In genomic region chr3:135628000-135628705, GRCm38 (mm10) we compare ENCODE assay signal across 15 mouse cellular contexts.
DNase-seq lines count a peak whose midpoint lies in the region; ATAC-seq and TF ChIP-seq lines count a peak whose summit lies in the region.
"Had no signal": no experiment of that assay in that cellular context is flagged by ENCODE, and none has a peak within 500 bp of the region (broad histone marks: within the 10 kb centered on the region; RNA-seq: fewer than 3 reads in every experiment).

No protein-coding gene starts in this region.

- H3K9me3 ChIP-seq in heart, embryonic 11.5 days (replicated peaks; ENCODE audit: control insufficient read depth, low read length), result no peaks in the 10 kb centered on the region
- H3K9me3 ChIP-seq in kidney, postnatal 0 days (replicated peaks; ENCODE audit: low read length), result no peaks in the 10 kb centered on the region
- H3K9me3 ChIP-seq: megakaryocyte, embryonic 14.5 days; stomach, embryonic 15.5 days had no signal

- no peak overlapping the region for H3K4me2 ChIP-seq in heart, embryonic 11.5 days
- no peak overlapping the region for H3K4me2 ChIP-seq in kidney, postnatal 0 days (ENCODE audit: low read length)
- H3K4me2 ChIP-seq: stomach, embryonic 15.5 days had no signal

- ATAC-seq in heart, embryonic 11.5 days (replicated peaks; ENCODE audit: insufficient number of reproducible peaks, low FRiP score, low TSS enrichment), result no peak
- ATAC-seq in kidney, postnatal 0 days (replicated peaks; ENCODE audit: low FRiP score, low read depth), result no peak
- ATAC-seq in Patski, result peak; percentile 19
- peak; percentile 62 for ATAC-seq in megakaryocyte progenitor cell, adult 5-6 weeks (replicated peaks; ENCODE audit: poor library complexity)
- ATAC-seq: hindbrain, postnatal 0 days had no signal

- TF ChIP-seq POLR2A in heart, adult 2 months (IDR thresholded peaks at IDR 0.05; ENCODE audit: insufficient read depth, low read depth, low read length), result no peak

- peaks cover 8% of the 10 kb centered on the region; the same call in 1 of the 2 replicates for H3K36me3 ChIP-seq in heart, embryonic 11.5 days (ENCODE audit: control insufficient read depth, insufficient read depth, low read length)
- peaks cover under 1% of the 10 kb centered on the region for H3K36me3 ChIP-seq in heart, adult 2 months (ENCODE audit: control insufficient read depth, insufficient read depth, low read length)
- H3K36me3 ChIP-seq in kidney, postnatal 0 days (ENCODE audit: insufficient read depth, low read length), result peaks cover 10% of the 10 kb centered on the region; the same call in 1 of the 2 replicates

- whole genome bisulfite sequencing in heart, embryonic 11.5 days (ENCODE audit: insufficient replicate concordance), result 70% methylated on average over 9 of the region's 9 CpGs
- WGBS in heart, adult 2 months, result 67% methylated on average over 9 of the region's 9 CpGs
- 79% methylated on average over 9 of the region's 9 CpGs for WGBS in kidney, postnatal 0 days

- in situ Hi-C loops in Patski (cut with MboI; ENCODE audit: low pct_unique_long_range_greater_than_20kb), result no loop called here

- peak overlapping the region; percentile 46; the same call in 1 of the 2 replicates for H3K27ac ChIP-seq in heart, embryonic 11.5 days (ENCODE audit: low read depth, low read length)
- no peak overlapping the region for H3K27ac ChIP-seq in heart, adult 2 months
- H3K27ac ChIP-seq in kidney, postnatal 0 days, result peak overlapping the region; percentile 27
- H3K27ac ChIP-seq: hindbrain, postnatal 0 days; stomach, embryonic 15.5 days had no signal

- no peak for TF ChIP-seq EP300 in heart, adult 2 months (IDR thresholded peaks at IDR 0.05; ENCODE audit: insufficient read depth, low read depth, low read length)

- no peak overlapping the region for H3K4me3 ChIP-seq in heart, embryonic 11.5 days (ENCODE audit: low read depth, low read length)
- no peak overlapping the region for H3K4me3 ChIP-seq in heart, adult 2 months
- no peak overlapping the region for H3K4me3 ChIP-seq in kidney, postnatal 0 days (replicated peaks; ENCODE audit: low read depth, low read length)
- H3K4me3 ChIP-seq: megakaryocyte, embryonic 14.5 days; stomach, embryonic 15.5 days had no signal

- CTCF ChIA-PET in Patski (lab: Charles Lee), result interaction anchor here (0.7 to 2.6 kb wide), 8 partner anchors 9 to 70 kb away, joined by 3 to 6 read pairs (median 3); no protein-coding TSS in a partner anchor

- intact Hi-C loops in heart, adult 2 months (cut with DNase I), result no loop called here
- intact Hi-C loops in left cerebral cortex, postnatal 25 days (cut with DNase I), result no loop called here

- H3K9ac ChIP-seq in heart, embryonic 11.5 days (ENCODE audit: low read depth, low read length), result no peak overlapping the region
- no peak overlapping the region for H3K9ac ChIP-seq in heart, adult 2 months (ENCODE audit: low read depth, low read length)
- no peak overlapping the region for H3K9ac ChIP-seq in kidney, postnatal 0 days (ENCODE audit: low read depth, low read length)
- H3K9ac ChIP-seq: stomach, embryonic 15.5 days had no signal

- TF ChIP-seq CTCF in heart, adult 2 months (IDR thresholded peaks at IDR 0.05), result no peak
- TF ChIP-seq CTCF in kidney, postnatal 0 days (IDR thresholded peaks at IDR 0.05; ENCODE audit: low read depth), result no peak
- TF ChIP-seq CTCF in Patski (IDR thresholded peaks at IDR 0.05), result no peak

- POLR2A ChIA-PET in Patski (lab: Charles Lee), result interaction anchor here (1.1 to 1.4 kb wide), 2 partner anchors 20 to 31 kb away, joined by 3 to 4 read pairs; no protein-coding TSS in a partner anchor

- DNase-seq in heart, adult 2 months, result no peak
- no peak for DNase-seq in kidney, postnatal 0 days (ENCODE audit: low spot score)
- no peak for DNase-seq in kidney, adult 8-10 months
- DNase-seq in Patski (ENCODE audit: low read depth, low spot score), result no peak
- no peak for DNase-seq in MN1 (ENCODE audit: low spot score)
- DNase-seq in left cerebral cortex, postnatal 25 days (ENCODE audit: low spot score in 2 of 2), result no peak
- DNase-seq: cerebellum, postnatal 36 days; liver; right cerebral cortex, postnatal 14 days; thymus, postnatal 36 days had no signal

- no peaks in the 10 kb centered on the region for H3K79me2 ChIP-seq in heart, adult 2 months (replicated peaks; ENCODE audit: control insufficient read depth, insufficient read depth, low read length)

- no peaks in the 10 kb centered on the region for H3K27me3 ChIP-seq in heart, embryonic 11.5 days (ENCODE audit: control insufficient read depth, insufficient read depth, low read length)
- H3K27me3 ChIP-seq in heart, adult 2 months (ENCODE audit: control insufficient read depth, insufficient read depth, low read length), result no peaks in the 10 kb centered on the region
- H3K27me3 ChIP-seq in kidney, postnatal 0 days (ENCODE audit: insufficient read depth, low read length), result no peaks in the 10 kb centered on the region
- H3K27me3 ChIP-seq in Patski, result no peaks in the 10 kb centered on the region
- H3K27me3 ChIP-seq: megakaryocyte, embryonic 14.5 days; stomach, embryonic 15.5 days had no signal

- H3K4me1 ChIP-seq in heart, embryonic 11.5 days (ENCODE audit: control insufficient read depth, insufficient read depth, low read length), result peaks cover 13% of the 10 kb centered on the region
- no peaks in the 10 kb centered on the region for H3K4me1 ChIP-seq in heart, adult 2 months (ENCODE audit: control insufficient read depth, insufficient read depth, low read length)
- peaks cover 3% of the 10 kb centered on the region for H3K4me1 ChIP-seq in kidney, postnatal 0 days (replicated peaks; ENCODE audit: insufficient read depth, low read length)
- H3K4me1 ChIP-seq: stomach, embryonic 15.5 days had no signal

Comparison
In these comparisons a context has a peak if more than half of its experiments do, and no peak if none do; other contexts are left out.
1. ATAC-seq: peak in Patski (single experiment) and megakaryocyte progenitor cell, adult 5-6 weeks (single experiment); none in heart, embryonic 11.5 days (single experiment) and kidney, postnatal 0 days (single experiment).